Mouse (Mus musculus): ENCODE measurements at regions not wholly inside any gene's neighbourhood (a gene's known extent, or its start where the extent isn't known, plus 50 kb on each side); places are given as distances from the start of the nearest gene placed in this dataset.

DNA sequence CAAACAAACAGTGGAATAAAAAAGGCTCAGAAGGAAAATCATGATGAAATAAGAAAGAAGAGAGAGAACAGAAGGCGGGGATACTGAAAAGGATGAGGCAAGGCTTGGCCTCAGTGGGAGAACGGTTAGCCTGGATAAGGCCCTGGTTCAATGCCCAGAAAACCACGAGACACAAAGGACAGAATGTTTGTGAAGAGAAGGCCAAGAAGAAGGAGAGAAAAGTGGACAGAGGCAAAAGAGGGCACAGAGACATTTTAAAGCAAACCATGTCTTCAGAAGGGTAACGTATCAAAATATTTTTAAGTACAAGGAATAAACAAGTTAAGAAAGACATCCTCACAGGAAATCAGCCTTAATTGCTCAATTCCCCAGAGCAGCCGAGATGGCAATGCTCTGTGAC is 78.6 kb downstream of the Cdca7 start:
- TF ChIP-seq POLR2A (IDR thresholded peaks at IDR 0.05; ENCODE audit: control insufficient read depth in 1 of 2, insufficient read depth in 1 of 2, low read depth in 1 of 2, low read length in 2 of 2, poor library complexity in 1 of 2) (no peak), CTCF (IDR thresholded peaks at IDR 0.05 in 2 of 3, conservative IDR thresholded peaks at IDR 0.05 in 1 of 3; ENCODE audit: control insufficient read depth in 1 of 3, insufficient read depth in 1 of 3, low read depth in 2 of 3, low read length in 3 of 3, poor library complexity in 1 of 3, severe bottlenecking in 1 of 3) (no peak), TAL1 (IDR thresholded peaks at IDR 0.05; ENCODE audit: low read length) (no peak), MAX (IDR thresholded peaks at IDR 0.05; ENCODE audit: low read length) (no peak), USF1 (IDR thresholded peaks at IDR 0.05; ENCODE audit: low read depth, low read length) (no peak), JUND (IDR thresholded peaks at IDR 0.05; ENCODE audit: low read depth, low read length) (no peak)

Data from MEL (cell line).